Mouse (Mus musculus) megakaryocyte-erythroid progenitor cell, adult 5-6 weeks (primary cell): ENCODE data around the gene Cdca5. TPM values are rescaled to one million over a fixed set of nuclear protein-coding genes. Genes with fewer than 3 reads are reported as not detected.
"Not testable (repeated sequence)": the region's sequence is repeated elsewhere in the genome, so short reads cannot be mapped to it uniquely, and the experiment has no call there.

ENCODE experiments used
- ATAC-seq: replicated peaks from 2 replicates; pipeline ENCODE4 v1.8.0; 2016; ENCODE audit warnings: mild to moderate bottlenecking, inconsistent platforms; ENCODE audit not compliant: severe bottlenecking, poor library complexity, low FRiP score, low TSS enrichment
- total RNA-seq, 2 experiments: library from RNA; stranded (forward) in 1 of 2; stranded (reverse) in 1 of 2; fragments of 200-1000, 215-1000 nt in 1 of 2; fragments of >200 nt in 1 of 2; fragmentation: Nextera tagmentation in 1 of 2; gene quantifications; 2 replicates each; pipeline ENCODE4 v1.2.3; 2014 to 2017

The Cdca5 gene
- total RNA-seq, 2 experiments from 2014 or later: 25.2 to 48.9 TPM

DNA sequence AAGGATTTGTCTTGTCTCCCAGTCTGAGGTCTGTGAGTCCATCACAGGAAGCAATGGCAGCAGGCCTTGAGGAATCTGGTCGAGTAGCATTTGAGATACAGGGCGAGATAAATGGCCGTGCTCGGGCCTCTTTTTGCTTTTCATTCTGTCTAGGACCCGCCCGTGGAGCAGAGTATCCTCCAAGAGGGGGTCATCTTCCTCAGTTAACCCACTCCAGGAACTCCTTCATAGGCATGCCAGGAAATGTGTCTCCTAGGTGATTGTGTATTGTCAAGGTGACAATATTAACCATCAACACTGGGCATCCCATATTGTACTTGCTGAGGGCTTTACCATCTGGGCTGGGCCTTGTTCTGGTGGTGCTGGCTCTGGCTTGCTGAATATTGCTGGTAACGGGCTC is 9.3 kb downstream of the Cdca5 start, which contains the start of gene AC131692.1:
Gene AC131692.1 (plus strand): TSS at position 301 of the 400 bp plus-strand sequence.
- ATAC-seq: no peak

DNA sequence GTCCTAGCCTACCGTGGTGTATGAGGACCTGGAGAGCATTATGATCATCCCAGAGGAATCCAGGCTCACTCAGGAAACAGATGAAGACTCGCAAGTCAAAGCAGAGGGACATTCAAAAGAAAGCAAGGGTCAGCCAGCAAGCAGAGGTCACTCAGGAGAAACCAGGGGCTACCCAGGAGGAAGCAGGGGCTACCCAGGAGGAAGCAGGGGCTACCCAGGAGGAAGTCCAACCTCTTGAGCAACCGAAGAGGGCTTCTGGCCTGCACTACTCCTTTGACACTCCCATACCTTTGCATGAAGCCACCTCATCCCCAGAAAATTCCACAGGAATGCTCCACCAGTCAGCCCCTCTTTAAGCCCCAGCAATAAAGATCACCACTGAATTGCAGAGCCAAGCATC is 13.1 kb downstream of the Cdca5 start:
- no peak for ATAC-seq

DNA sequence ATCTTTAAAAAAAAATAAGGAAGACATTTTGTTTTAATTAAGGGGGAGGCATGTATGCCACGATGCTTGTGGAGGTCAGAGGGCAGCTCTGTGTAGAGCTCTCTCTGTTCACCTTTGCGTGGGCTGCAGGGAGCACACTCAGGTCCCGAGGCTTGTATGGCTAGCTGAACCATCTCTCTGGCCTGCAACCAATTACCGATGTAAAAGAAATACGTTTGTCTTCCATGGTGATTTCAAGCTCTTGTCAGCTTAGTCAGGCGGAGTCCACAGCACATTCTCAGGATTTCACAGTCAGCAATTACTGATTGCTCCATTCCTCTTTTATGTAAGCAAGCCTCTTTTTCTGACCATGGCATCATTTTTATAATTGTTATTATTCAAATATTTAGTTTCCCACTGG is 16.4 kb downstream of the Cdca5 start:
- ATAC-seq: no peak

DNA sequence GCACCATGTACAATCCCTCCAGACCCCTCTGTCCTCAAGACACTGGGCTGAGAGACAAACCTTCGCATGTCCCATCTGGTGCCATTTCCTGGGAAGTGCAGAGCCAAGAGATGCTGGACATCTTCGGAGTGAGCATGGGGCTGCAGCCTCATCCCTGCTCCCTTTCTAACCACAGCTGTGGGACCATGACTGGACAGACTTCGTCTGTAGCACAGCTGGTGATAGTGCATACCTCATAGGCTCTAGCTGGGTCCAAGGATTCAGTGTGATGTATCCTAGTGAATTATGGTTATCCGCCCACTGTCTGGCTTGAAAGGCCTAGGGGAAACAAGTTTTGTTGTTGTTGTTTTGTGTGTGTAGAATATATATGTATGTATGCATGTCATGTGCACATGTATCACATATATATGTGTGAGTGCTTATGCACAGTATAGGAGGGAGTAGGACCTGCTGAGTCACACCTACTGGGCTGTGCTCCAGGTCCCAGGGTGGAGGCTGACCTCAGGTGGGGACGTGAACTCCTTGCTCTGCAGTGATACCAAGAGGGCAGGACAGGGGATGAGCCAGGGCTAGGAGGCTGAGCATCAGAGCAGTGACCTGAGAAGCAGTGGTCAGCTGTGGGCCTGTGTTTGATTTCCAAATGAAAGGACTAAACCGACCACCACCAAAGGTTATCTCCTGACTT is 17.5 kb downstream of the Cdca5 start:
- peak; percentile 68 for ATAC-seq

DNA sequence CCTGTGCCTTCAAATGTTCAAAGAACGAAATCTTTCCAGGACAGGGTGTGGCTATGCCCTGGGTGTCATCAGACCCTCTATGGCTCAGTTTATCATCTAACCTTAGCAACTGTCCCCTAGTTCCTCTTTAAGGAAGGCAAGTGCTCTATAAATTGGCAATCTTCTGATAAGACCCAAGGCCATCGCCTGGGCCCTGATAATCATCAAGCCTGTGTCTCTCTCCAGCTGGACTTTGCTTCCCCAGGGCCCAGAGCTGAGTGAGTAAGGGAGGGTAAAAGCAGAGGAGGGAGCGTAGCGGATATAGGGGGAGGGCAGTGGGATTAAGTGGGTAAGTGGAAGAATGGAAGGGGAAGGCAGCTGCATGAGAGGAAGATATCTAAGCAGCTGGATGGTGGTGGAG is 19.7 kb downstream of the Cdca5 start:
- no peak for ATAC-seq

DNA sequence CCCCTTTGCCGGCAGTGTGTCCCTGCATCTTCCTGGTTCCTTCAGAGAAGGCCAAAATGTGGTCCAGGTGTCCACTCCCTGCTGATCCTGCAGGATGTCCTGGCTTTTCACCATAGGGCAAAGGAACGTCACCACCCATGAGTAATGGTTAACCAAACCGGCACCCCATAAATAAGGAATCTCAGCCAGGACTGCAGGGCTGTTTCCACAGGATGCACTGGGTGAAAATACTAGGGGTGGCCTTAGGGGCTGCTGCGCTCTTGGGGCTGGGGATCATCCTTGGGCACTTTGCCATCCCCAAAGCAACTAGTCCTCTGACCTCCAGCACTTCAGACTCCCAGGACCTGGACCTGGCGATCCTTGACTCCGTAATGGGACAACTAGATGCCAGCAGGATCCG is 20.8 kb downstream of the Cdca5 start, which contains the start of gene Naaladl1:
Gene Naaladl1 (plus strand): TSS at position 197 of the 400 bp plus-strand sequence.
- no peak for ATAC-seq

DNA sequence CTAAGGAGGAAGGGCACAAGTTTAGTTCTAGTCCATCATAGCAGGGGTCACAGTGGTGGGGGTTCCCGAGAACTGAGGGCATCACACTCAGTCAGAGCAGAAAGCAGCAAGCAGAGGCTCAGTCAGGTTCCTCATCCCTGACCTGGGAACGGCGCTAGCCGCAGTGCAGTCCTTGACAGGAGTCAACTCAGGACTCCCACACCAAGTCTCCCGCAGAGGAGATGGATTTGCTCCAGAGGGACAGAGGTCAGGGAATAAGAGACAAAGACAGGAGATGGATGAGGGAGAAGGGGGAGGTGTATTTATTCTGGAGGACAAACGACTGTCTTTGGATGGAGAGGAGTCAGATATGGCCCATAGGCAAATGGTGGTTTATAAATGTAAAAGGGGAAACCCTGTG is 28.3 kb downstream of the Cdca5 start:
- no peak for ATAC-seq

DNA sequence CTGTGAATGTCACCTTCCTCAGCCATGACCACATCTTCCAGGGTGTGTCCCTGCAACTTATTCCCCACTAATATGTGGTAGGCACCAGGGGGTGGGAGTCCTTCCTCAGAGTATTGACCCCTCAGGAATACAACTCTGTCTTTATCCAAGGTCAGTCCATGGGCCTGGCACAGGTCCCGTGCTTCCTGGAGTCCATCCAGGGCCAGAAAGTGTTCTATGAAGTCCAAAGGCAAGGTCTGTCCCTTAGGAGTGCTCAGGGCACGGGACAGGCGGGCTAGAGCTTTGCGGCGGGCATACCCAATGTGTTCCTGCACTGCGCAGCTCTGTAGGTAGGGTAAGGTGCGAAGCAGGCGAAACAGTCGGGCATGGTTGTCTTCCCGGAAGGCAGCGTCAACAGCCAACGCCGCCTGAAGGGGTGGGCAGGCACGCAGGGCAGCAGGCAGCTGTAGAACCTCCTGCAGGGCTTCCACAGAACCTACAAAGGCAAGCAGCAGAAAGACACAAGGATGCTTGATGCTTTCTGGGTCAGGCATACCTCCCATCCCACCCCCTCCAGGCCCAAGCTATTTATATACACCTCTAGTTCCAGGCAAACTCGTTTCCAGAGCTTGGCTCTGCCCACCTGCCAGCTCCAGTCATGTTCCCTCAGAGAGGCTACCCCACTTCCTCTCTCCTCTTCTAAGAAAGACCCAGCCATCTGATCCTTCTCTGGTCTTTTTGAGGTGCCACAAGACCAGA is 31.5 kb downstream of the Cdca5 start:
- ATAC-seq: no peak

DNA sequence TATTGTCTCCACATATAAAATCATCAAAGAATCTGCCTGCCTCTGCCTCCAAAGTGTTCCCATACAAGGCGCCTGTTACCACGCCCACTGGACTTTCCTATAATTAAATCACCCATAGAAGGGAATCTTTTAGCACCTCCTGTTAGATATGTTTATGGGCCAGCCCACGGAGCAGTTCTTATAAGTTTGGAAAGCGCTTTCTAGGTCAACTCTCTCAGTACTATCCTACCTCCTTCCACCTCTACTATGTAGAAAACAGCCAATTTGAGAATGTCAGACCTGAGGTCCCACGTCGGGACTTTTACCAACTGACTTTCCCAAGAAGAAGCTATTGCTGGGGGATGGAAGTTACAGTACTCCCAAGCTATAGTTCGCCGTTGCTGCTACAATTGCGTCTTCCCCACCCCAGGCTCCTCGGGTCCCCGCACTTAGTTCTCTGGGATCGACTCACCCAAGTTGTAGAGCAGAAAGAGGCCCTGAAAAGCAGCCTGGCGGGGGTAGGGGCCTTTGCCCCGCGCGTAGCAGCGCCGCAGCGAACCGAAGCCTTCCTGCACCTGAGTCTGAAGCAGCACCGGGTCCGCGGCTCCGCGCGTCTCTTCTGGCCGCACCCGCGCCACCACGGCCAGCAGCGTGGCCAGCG is 32.7 kb downstream of the Cdca5 start:
- ATAC-seq: no peak

DNA sequence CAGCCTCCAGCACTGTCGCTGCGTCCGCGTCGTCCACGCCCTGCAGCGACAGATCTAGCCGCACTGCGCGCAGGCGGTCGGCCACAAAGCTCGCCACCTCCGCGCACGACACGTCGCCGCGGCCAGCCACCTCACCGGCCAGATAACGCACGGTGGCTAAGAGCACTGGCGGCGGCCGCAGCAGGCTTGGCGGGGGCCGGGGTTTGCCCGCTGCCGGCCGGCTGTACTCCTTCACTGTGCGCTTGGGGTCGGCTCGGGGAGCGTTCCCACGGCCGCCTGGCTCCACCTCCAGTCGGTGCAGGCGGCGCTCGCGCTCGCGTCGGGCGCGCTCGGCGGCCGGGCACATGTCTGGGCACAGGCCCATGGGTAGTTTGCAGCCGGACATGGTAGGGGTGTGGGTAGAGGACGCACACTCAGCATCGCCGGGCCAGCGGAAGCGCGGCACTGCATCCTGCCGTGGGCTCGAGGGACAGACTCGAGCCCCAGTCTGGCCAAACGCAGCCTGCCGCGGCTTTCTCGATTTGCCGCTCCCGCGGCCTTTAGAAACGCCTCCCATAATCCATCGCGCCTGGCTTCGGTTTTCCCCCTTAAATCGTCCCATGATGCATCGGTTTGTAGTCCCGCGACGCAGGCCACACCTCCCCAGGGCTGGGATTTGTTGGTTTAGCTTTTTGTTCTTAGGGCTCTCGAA is 33.3 kb downstream of the Cdca5 start, which contains the start of gene Sac3d1:
Gene Sac3d1 (minus strand): TSS at position 665 of the 691 bp plus-strand sequence.
- peak; percentile 74 for ATAC-seq

DNA sequence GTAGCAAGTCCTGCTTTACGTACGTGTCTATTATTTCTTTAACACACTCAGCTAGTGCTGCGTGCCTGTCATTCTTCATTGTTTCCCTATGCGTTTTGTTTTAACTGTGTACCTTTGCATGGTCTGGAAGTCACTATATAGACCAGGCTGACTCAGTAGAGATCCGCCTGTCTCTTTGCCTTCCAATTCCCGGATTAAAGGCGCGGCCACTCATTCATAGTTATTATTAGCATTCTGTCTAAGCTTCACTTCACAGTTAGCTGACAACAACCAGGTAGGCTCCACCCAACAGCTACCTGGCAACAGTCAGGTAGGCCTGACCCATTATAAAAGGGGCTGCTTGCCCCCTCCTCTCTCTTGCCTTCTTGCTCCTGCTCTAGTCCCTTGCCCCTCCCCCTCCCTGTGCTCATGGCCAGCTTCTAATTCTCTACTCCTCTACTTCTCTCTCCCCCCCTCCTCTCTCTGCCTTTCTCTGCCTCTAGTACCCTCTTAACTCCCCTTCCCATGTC is 33.9 kb downstream of the Cdca5 start:
- ATAC-seq: no peak

DNA sequence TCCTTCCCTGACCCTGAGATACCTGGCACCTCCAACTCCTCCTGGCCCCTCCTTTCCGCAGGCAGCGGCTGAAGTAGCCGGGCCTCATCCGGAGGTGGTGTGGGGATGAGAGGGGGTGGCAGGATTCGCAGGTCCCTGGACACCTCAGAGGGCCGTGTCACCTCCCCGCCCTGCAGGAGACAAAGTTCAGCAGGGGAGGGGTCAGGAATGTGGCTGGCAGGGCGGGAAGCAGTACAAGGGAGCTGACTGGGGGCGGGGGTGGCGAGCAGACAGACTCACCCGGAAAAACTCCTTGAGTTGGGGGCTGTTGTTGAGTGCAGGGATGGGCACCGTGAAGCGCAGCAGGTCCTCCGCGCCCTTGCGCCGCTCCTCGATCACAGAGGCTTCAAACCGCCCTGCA is 37.0 kb downstream of the Cdca5 start:
- ATAC-seq: no peak

DNA sequence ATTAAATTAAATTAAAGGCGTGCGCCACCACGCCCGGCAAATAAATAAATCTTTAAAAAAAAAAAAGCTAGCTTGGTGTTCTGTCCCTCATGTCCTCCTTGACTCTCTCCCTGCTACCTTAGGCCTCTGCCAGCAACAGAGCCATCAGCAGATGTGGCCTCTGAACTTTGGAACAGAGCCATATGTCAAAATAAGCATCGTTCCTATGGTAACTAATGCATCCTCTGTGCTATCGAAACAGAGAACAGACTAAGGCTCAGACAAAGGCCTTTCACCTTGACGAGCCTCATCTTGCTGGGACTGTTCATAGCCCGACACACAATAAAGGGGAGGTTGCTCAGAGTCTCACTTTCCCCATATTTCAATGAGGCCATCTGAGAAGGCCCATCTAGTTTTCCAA is 38.5 kb downstream of the Cdca5 start:
- no peak for ATAC-seq

DNA sequence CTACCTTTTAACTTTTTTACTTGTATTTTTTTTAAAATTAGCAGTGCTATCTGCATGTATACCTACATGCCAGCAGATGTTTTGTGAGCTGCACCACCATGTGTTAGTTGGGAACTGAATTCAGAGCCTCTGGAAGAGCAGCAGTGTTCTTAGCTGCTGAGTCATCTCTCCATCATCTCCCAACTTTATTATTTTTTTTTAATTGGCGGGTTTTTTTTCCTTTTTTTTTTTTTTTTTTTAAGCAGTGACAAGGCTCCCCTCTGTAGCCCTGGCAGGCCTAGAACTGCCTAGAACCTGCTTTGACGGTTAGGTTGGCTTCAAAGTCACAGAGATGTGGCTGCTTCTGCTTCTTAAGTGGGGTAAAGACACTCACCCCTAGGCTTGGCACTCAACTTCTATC is 40.1 kb downstream of the Cdca5 start:
- ATAC-seq: no peak

DNA sequence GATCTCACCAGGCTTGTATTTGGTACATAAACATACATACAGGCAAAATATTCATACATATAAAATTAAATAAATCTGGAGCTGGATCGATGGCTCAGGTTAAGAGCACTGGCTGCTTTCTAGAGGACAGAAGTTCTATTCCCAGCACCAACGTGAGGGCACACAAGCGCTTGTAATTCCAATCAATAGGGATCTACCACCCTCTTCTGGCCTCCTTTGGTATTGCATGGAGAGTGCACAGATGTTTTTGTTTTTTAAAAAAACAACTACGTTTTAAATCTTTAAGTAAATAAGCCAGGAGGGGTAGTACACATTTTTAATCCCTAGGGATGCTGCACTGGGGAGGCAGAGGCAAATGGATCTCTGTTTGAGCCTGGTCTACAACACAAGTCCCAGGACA is 41.5 kb downstream of the Cdca5 start:
- 0 out of 2 replicates have a peak, but pooled peaks have one; percentile 16 for ATAC-seq

DNA sequence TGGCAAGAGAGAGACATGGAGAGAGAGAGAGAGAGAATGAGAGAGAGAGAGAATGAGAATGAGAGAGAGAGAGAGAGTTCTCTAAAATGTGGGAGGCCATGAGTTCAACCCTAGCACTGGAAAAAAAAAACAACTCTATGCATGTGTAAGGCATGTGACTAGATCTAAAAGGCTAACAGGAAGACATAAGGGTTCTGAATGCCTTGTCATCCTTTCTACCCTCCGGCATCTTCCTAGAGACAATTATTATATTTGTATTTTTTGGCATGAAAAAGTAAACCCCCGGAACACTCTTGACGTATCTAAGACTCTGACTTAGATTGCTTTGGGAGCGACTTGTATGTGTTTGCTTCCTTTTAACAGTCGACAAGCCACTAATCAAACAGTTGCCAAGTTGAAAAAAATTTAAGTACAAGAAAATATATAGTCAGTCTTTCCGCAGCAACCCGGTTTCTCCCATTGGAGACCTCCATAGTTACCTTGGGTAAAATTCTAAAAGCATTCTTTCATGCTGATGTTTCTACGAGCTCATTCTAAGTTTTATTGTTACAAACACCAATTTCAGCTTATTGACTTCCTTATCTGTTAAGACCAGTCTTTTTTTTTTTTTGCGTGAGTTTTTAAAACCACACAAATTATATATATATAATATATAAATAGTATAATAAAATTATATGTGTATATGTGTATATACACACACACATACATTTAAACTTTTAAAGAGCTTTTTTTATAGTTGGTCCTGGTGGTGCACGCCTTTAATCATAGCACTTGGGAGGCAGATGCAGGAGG is 42.2 kb downstream of the Cdca5 start:
- ATAC-seq: no peak

DNA sequence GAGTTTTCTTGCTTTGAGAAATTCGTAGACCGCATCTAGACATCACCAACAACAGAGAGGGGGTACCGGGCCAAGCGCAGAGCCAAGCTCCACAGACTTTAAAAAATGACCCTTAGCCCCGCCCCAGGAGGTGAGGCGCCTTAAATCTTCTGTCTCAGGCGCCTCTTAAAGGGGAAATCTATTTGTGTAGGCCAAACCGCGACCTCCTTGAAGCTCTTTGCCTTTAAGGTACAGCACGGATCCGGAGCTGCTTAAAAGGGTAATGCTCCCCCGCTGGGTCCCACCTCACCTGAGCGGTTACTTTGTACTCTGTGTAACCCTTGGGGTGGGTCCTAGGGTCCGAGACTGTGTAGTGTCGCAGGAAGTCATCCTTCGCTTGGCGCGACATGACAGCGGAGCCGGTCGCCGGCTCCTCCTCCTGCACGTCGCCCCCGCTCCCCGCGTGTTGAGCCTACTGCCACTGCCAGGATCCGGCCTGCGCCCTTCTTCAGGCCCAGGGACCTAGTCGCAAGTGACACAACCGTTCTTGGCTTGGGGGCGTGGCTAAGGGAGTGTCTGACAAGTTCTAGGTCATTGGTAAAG is 43.1 kb downstream of the Cdca5 start, which contains the start of gene Snx15:
Gene Snx15 (minus strand): TSS at position 545 of the 582 bp plus-strand sequence.
- peak; percentile 92 for ATAC-seq

DNA sequence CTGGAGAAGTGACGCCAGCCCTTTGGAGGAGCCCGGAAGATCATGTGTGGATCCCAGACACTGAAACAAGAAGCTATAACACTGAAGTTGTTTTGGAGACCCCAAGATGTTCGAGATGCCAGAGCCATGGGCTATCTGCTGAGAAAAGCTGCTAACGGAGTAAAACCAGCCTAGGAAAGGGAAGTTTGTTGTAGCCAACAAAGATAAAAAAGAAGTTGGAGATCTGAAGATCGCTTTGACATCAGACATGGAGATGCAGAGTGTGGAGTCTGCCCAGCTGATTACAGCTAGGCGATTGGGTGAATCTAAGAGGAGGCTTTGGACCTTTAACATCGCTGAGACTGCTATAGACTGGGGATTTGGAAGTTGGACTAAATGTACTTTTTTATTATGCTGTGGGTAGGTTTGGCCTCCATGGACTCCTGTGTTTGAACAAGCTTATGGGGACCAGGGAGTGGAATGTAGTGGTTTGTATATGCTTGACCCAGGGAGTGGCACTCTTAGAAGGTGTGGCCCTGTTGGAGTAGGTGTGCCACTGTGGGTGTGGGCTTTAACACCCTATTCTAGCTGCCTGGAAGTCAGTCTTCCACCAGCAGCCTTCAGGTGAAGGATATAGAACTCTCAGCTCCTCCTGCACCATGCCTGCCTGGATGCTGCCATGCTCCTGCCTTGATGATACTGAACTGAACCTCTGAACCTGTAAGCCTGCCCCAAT is 45.8 kb downstream of the Cdca5 start:
- not testable (repeated sequence) for ATAC-seq
